Mouse (Mus musculus) granulocyte monocyte progenitor cell, adult 5-6 weeks (primary cell): ENCODE results near the gene Cntnap5b. TPM values are rescaled to one million over a fixed set of nuclear protein-coding genes. Genes with fewer than 3 reads are reported as not detected.
"Not testable (repeated sequence)": the region's sequence is repeated elsewhere in the genome, so short reads cannot be mapped to it uniquely, and the experiment has no call there.

Source experiments
- ATAC-seq: replicated peaks from 2 replicates; pipeline ENCODE4 v1.8.0; 2016; ENCODE audit warnings: mild to moderate bottlenecking, moderate TSS enrichment, inconsistent platforms; ENCODE audit not compliant: poor library complexity, severe bottlenecking
- total RNA-seq, 2 experiments: library from RNA; stranded (forward) in 1 of 2; stranded (reverse) in 1 of 2; fragments of 200-712, 200-1000 nt in 1 of 2; fragments of >200 nt in 1 of 2; fragmentation: Nextera tagmentation in 1 of 2; gene quantifications; 2 replicates each; pipeline ENCODE4 v1.2.3; 2014 to 2017

The Cntnap5b gene
- not detected in 2 replicates for total RNA-seq (2014; fragmentation: Nextera tagmentation)
- total RNA-seq (2017) = not detected in 2 replicates

GRCm38 (mm10) chr1:99772614-99773013, at the start of gene Cntnap5b:
Cntnap5b (plus strand) TSS chr1:99772765.
- ATAC-seq = no peak

DNA sequence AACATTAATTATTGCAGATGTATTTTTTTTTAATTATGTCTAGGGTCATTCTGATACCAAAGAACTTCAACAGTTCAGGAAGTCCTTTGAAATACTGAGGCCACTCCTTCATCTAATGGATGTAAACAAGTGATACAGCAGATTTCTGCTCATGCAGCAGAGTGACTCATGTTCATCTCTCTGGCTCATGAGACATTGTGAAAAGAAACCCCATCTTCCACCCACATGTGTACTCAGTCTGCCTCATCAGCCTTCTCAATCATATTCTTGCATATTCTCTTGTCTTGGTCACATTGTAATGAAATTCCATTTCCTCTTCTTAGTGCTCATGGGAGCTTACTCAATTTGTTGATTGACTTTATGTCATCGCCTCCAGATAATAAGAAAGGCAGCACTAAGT, 12.6 kb upstream of the Cntnap5b start:
- no peak for ATAC-seq

- ATAC-seq = peak; percentile 73
These were observed 382 bp upstream of the Cntnap5b start for GRCm38 (mm10) chr1:99772183-99772582.

- ATAC-seq = no peak
These were observed 1.6 kb downstream of the Cntnap5b start for GRCm38 (mm10) chr1:99774144-99774543.

- ATAC-seq = no peak
These were observed 41.0 kb downstream of the Cntnap5b start for GRCm38 (mm10) chr1:99813334-99814110.

GRCm38 (mm10) chr1:99872344-99872743, 99.8 kb downstream of the Cntnap5b start:
- no peak for ATAC-seq

- ATAC-seq = no peak
These were observed 135.2 kb downstream of the Cntnap5b start for GRCm38 (mm10) chr1:99907774-99908173.

- ATAC-seq = no peak
These were observed 170.9 kb downstream of the Cntnap5b start for GRCm38 (mm10) chr1:99943515-99943914.

DNA sequence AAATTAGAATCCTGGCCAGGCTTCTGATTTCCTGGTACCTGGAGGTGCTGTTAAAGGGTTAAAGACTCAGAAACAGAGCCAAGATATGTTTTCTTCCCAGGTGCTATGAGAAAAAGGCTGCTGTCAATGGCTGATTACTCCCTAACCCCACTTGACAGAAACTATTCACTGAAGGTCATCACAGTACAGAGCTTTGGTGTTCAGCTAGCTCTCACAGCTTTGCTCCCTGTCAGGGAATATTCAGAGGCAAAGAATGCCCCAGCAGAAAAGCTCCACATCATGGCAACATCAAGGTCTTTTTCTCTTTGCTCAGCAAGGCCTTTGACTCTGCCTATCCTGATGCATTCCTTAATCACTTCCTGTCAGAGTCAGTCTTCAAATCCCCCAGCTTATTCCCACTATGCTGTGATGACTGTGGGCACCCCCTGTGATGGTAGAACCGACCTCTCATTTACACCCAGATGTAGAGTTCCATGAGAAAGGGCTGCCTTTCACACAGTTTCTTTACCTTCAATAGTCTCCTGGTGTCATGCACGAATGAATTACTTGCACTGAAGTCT, 186.9 kb downstream of the Cntnap5b start:
- ATAC-seq = no peak

DNA sequence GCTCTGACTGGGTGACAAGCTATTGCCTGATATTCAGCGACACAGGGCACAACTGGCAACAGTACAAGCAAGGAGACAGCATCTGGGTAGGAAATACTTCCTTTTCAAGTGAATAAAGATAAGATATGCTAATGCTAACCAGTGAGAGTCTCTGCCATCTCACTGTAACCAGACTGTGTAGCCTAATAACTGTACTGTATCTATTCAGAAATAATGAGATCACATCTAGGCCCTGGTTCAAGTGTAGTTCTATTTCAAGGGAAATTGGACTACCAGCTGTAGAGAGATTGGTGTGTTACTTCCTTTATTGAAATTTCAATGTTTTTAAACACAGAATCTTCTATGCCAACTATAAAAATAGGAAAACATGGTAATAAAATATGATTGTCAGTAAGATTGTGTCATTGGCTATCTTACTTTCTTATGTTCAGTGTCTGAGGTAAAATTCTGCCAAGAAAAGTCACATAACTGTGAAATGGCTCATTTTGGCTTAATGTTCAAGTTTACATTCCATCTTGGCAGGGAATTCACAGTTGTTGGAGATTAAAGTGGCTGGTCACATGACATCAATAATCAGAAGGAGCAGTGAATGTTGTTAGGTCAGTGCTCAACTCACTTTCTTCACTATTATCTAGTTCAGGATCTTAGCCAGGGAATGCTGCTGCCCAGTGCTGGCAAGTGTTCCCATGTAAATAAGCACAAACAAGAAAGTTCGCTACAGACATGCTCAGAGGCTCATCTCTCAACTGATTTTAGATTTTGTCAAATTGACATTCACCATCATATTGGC, 194.9 kb downstream of the Cntnap5b start:
- no peak for ATAC-seq

DNA sequence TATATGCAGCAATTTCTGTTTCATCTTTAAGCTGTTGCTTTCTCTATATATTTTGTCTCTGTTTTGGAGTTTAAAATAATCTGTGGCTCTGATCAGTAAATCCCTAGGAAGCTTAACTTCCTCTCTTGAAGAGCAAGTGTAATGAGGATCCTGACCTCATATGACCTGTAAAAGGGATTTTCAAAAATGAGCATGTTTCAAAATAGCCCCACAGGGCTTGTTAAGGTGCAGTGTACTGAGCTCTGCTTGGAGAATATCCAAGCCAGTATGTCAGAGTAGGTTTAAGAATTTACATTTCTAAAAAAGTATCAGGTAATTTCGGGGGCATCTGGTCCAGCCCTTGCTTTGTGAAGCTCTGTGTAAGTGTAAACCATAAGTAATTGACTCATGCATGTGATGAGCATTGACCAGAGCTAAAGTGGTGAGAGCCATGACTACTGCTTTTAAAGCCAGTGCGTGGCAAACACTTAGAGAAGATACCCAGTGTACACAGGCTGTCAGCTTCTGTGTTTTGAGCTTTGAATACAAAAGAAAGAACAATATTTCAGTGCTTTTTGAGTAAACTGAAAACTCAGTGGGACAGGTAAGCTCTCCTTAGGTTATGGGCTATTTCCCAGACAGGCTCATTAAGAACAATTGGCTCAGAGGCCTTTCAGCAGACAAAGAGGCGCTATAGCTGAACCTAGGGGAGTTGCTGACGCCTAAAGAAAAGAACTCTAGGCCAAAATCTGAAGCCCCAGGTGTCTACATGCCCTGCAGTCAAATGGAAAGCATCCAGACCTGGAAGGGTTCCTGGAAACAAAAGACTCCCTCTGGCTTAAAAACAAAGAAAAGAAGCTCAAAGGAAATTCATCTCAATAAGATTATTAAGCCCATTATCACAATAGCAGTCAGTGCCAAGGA, 197.9 kb downstream of the Cntnap5b start:
- ATAC-seq = no peak

DNA sequence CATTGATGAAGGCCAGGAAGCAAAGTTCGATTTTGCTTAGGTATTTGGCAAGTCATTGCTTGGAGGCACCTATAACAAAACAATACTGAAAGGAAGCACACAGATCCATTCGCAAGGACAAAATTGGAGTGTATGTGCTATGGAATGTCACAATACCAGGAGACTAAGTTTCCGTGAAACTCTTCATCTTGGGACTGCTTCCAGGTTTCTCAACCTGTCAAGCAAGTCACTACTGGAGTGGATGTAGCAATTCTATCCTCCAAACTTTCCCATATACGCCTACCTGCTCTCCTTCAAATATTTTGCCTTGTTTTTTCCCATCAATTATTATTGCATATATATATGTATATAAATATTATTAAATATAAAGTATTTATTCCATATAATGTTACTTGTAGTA, 228.7 kb downstream of the Cntnap5b start:
- ATAC-seq = not testable (repeated sequence)

DNA sequence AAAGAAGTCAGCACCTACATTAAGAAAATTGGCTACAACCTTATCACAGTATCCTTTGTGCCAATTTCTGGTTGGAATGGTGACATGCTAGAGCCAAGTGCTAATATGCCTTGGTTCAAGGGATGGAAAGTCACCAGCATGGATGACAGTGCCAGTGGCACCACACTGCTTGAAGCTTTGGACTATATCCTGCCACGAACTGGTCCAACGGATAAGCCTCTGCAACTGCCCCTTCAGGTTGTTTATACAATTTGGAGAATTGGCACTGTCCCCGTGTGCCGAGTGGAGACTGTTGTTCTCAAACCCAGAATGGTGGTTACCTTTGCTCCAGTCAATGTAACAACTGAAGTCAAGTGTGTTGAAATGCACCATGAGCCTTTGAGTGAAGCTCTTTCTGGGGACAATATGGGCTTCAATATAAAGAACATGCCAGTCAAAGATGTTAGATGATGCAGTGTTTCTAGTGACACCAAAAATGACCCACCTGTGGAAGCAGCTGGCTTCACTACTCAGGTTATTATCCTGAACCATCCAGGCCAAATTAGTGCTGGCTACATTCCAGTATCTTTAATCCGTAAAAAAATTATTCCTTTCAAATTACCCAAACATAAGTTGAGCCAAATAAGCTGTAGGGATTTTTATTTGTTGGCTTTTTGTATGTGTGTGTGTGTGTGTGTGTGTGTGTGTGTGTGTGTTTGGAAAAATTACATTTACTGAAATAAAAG, 233.6 kb downstream of the Cntnap5b start:
- ATAC-seq = no peak

DNA sequence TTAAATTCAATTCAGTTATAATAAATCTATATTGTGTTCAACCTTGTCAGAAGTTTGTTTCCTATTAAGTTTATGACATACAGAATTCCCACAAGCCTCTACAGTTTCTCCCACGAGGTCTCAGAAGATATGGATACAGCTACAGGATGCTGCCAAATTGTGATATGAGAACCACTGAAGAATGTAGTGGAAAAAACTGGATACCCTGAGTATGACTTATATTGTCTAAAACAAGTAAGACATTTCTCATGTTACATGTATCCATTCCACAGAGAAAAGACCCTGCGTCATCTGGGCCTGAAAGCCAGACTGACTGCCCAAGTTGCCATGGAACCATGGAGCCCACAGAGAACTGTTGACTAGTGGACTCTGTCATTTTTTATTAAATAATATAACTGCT, 269.2 kb downstream of the Cntnap5b start:
- ATAC-seq = no peak

- ATAC-seq = peak; percentile 100
These were observed 307.2 kb downstream of the Cntnap5b start for GRCm38 (mm10) chr1:100079812-100080211.

- peak; percentile 96 for ATAC-seq
These were observed 328.0 kb downstream of the Cntnap5b start for GRCm38 (mm10) chr1:100100516-100100915.

DNA sequence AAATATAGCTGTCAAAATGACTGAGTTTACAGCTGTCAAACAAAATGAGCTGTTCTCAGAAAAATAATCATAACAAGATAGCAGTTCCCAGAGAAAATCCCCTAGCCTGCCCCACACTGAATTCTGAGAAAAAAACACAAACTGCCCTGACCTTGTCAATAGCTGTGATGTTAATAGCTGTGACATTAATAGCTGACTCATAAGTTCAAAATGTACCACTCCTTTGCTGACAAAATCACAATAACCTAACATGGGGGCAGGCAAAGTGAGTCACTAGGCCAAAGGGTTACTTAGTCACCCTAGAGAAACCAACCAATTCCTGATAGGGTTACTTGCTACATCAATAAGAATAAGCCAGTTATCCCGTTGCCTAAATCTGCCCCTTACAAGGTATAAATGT, 328.5 kb downstream of the Cntnap5b start:
- ATAC-seq = no peak

GRCm38 (mm10) chr1:100104343-100104742, 331.8 kb downstream of the Cntnap5b start:
- ATAC-seq = no peak

DNA sequence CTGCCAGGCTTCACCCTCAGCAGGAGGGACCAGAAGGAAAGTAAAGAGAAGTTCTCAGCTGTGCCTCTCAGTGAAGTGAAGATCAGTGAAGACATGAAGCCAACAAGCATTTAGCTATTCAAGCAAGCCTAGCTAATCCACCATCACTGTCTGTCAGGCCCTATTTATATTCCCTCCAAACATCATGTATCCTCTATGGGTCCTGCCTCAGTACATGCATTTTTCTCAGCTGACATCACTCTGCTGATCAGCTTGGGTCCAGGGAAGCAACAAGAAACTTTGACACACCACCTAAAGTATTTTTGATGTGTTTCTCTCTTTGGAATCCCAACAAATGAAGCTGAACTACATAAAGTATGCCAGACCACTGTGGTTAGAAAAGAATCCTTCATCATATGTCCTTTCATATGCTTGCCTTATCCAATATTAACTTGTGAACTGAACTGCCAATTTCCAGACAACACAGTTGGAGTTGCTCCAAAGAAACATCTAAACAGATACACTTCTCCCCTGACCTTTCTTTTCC, 349.9 kb downstream of the Cntnap5b start:
- no peak for ATAC-seq
